Mouse (Mus musculus) liver, embryonic 14.5 days (tissue): ENCODE measurements around the gene Sgca.

Experiments
- CTCF ChIP-seq: IDR thresholded peaks from 2 replicates; pipeline ENCODE4 v1.5.1; 2016; ENCODE audit warnings: antibody characterized with exemption, low read depth, control low read depth
- EP300 ChIP-seq: IDR thresholded peaks from 2 replicates; pipeline ENCODE4 v1.6.1; 2016; ENCODE audit warnings: antibody characterized with exemption, low read depth

GRCm38 (mm10) chr11:94996101-94996500 lies 20.0 kb upstream of the Sgca start:
- TF ChIP-seq CTCF (no peak), EP300 (no peak)
